Mouse (Mus musculus) adrenal gland, postnatal 10 days (tissue): ENCODE measurements around the gene Def8. TPM values are rescaled to one million over a fixed set of nuclear protein-coding genes. Genes with fewer than 3 reads are reported as not detected.
"Not testable (repeated sequence)": the region's sequence is repeated elsewhere in the genome, so short reads cannot be mapped to it uniquely, and the experiment has no call there.

Source experiments
- DNase-seq: peaks from one replicate; pipeline ENCODE4 v3.0.0; 2021; ENCODE audit warnings: mixed read lengths
- total RNA-seq, 2 experiments: library from RNA; stranded (reverse); gene quantifications; 2 replicates each; pipeline ENCODE4 v1.2.3; 2021

Gene Def8
- total RNA-seq, 2 experiments from 2014 or later = 33.2 to 40.3 TPM

GRCm38 (mm10) chr8:123412560-123413170, 10.7 kb upstream of the Def8 start:
- no peak for DNase-seq

- no peak for DNase-seq
These were observed 9.1 kb upstream of the Def8 start for GRCm38 (mm10) chr8:123414255-123414654.

GRCm38 (mm10) chr8:123414997-123415696, 8.2 kb upstream of the Def8 start:
- not testable (repeated sequence) for DNase-seq

GRCm38 (mm10) chr8:123415967-123416943, 7.1 kb upstream of the Def8 start:
- no peak for DNase-seq

- no peak for DNase-seq
These were observed 6.3 kb upstream of the Def8 start for GRCm38 (mm10) chr8:123416944-123417555.

- no peak for DNase-seq
These were observed 3.6 kb upstream of the Def8 start for GRCm38 (mm10) chr8:123419711-123420110.

- no peak for DNase-seq
These were observed 2.6 kb upstream of the Def8 start for GRCm38 (mm10) chr8:123420525-123421281.

- no peak for DNase-seq
These were observed 2.0 kb upstream of the Def8 start for GRCm38 (mm10) chr8:123421325-123421724.

GRCm38 (mm10) chr8:123422056-123422780, 1.1 kb upstream of the Def8 start:
- peak; percentile 81 for DNase-seq

GRCm38 (mm10) chr8:123422781-123423159, 557 bp upstream of the Def8 start:
- no peak for DNase-seq

- no peak for DNase-seq
These were observed 3.5 kb downstream of the Def8 start for GRCm38 (mm10) chr8:123426511-123427509.

- no peak for DNase-seq
These were observed 4.4 kb downstream of the Def8 start for GRCm38 (mm10) chr8:123427639-123428275.

- no peak for DNase-seq
These were observed 5.1 kb downstream of the Def8 start for GRCm38 (mm10) chr8:123428343-123428893.

- no peak for DNase-seq
These were observed 5.8 kb downstream of the Def8 start for GRCm38 (mm10) chr8:123428939-123429721.

- DNase-seq = not testable (repeated sequence)
These were observed 6.3 kb downstream of the Def8 start for GRCm38 (mm10) chr8:123429722-123430013.

GRCm38 (mm10) chr8:123430936-123431335, 7.6 kb downstream of the Def8 start:
- not testable (repeated sequence) for DNase-seq

- no peak for DNase-seq
These were observed 8.5 kb downstream of the Def8 start for GRCm38 (mm10) chr8:123431616-123432365.
